Mouse (Mus musculus): ENCODE data around the gene Ociad1. TPM values are rescaled to one million over a fixed set of nuclear protein-coding genes. Genes with fewer than 3 reads are reported as not detected.

Gene Ociad1
- polyA plus RNA-seq, 1 experiment from 2014 or later: 160 TPM

GRCm38 (mm10) chr5:73338832-73339163 lies 46.2 kb downstream of the Ociad1 start:
- Histone ChIP-seq H3K4me2 (ENCODE audit: low read length) (peak overlapping the region; percentile 83), H3K4me3 (ENCODE audit: control insufficient read depth in 1 of 2, insufficient read depth in 1 of 2, low read depth in 1 of 2, low read length in 2 of 2) (peak overlapping the region; percentile 66 to 88), H3K36me3 (ENCODE audit: control insufficient read depth, insufficient read depth, low read length) (no peaks in the 10 kb centered on the region), H3K9ac (ENCODE audit: low read length) (peak overlapping the region; percentile 80), H3K9me3 (ENCODE audit: control insufficient read depth, low read length) (no peaks in the 10 kb centered on the region), H3K4me1 (ENCODE audit: control insufficient read depth in 2 of 2, insufficient read depth in 2 of 2, low read length in 2 of 2) (peaks cover 16 to 22% of the 10 kb centered on the region in 2 experiments), H3K27ac (replicated peaks in 1 of 2; ENCODE audit: control insufficient read depth in 1 of 2, insufficient read depth in 1 of 2, low read depth in 2 of 2, low read length in 2 of 2) (peak overlapping the region in 1 of 2 experiments; percentile 50; a peak in 1 of 4 replicates), H3K27me3 (ENCODE audit: control insufficient read depth, insufficient read depth, low read length) (no peaks in the 10 kb centered on the region)
- no peak for ATAC-seq (ENCODE audit: insufficient number of reproducible peaks, insufficient read depth, low FRiP score, low read depth)
- WGBS: 52% methylated on average over 14 of the region's 14 CpGs

DNA sequence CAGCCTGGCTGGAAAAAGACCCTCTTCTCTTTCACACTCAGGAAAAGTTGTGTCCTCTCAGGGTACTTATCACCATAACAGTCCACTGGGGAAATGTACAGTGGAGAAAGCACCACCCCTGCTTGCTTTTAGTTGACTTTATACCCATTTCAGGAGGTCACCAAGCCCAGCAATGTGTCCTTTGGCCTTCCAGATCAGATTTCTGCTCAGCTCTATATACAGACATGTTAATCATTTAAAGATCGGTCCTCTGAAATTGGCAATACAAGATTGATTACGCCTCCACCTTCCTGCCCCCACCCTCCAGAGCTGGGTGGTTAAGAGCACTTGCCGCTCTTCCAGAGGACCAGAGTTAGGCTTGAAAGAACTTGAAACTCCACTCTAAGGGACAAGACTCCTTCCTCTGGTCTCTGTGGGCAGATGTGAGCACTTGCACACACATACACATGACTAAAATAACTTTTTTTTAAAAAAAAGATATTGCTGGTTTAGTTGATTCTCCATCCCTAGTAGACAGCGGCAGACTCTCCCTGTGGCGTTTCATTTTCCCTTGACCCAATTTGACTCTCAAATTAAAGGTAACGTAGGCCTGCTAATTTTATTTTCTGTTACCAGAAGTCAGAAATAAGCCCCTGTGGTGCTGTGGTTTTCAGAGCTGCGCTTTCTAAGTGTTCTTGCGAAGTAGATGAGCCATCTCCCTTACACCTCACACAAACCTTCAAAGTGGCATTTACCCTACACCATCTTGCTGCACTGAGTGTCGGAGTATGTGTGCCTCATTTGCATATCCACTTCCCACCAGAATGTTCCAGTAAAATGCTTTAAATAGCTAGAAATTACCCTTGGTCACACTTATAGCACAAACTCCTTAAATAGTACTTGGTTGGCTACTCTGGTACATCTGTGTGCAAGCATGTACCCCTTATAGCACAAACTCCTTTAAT lies 47.5 kb downstream of the Ociad1 start:
- peaks cover 11 to 20% of the 10 kb centered on the region in 2 experiments for H3K4me1 ChIP-seq (ENCODE audit: control insufficient read depth in 2 of 2, insufficient read depth in 2 of 2, low read length in 2 of 2)

DNA sequence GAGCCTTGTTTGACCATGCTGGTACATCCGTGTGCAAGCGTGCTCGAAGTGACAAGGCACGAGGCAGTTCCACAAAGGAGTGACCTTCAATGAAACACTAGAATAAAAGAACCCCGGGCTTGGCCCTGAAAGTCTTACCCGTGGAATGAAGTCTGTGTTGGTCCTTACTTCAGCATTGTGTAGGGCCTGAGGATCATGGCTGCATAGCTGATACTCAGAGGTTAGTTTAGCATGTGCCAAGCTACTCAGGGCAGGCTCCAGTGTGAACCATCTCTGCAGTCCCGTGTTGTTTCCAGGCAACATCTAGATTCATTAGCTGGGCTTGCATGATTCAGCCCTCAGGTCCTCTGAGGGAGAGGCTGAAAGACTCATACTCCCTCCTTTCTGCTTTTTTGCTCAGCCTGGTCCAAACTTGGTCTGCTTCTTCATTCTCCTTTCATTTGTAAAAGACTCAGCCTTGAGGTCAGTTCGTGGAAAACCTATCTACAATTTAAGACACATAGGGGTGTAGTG lies 48.2 kb downstream of the Ociad1 start, which contains the start of gene Ociad2:
Gene Ociad2 (minus strand): TSS at position 306 of the 513 bp plus-strand sequence.
- H3K27me3 ChIP-seq (ENCODE audit: control insufficient read depth, insufficient read depth, low read length): no peaks in the 10 kb centered on the region
- no peak for ATAC-seq (ENCODE audit: insufficient number of reproducible peaks, insufficient read depth, low FRiP score, low read depth)
- H3K4me1 ChIP-seq (ENCODE audit: control insufficient read depth in 2 of 2, insufficient read depth in 2 of 2, low read length in 2 of 2): peaks cover 8 to 16% of the 10 kb centered on the region in 2 experiments
- H3K4me2 ChIP-seq (ENCODE audit: low read length): no peak within 1 kb of the TSS
- no peak within 1 kb of the TSS for H3K4me3 ChIP-seq (ENCODE audit: control insufficient read depth in 1 of 2, insufficient read depth in 1 of 2, low read depth in 1 of 2, low read length in 2 of 2)
- 82% methylated on average over 8 of the region's 8 CpGs for WGBS
- H3K9ac ChIP-seq (ENCODE audit: low read length): no peak within 1 kb of the TSS
- no peak within 1 kb of the TSS for H3K27ac ChIP-seq (replicated peaks in 1 of 2; ENCODE audit: control insufficient read depth in 1 of 2, insufficient read depth in 1 of 2, low read depth in 2 of 2, low read length in 2 of 2)
- no peaks in the 10 kb centered on the region for H3K9me3 ChIP-seq (ENCODE audit: control insufficient read depth, low read length)
- H3K36me3 ChIP-seq (ENCODE audit: control insufficient read depth, insufficient read depth, low read length): no peaks in the 10 kb centered on the region

More for the DNA sequence above, 47.5 kb downstream of the Ociad1 start:
- Histone ChIP-seq H3K4me2 (ENCODE audit: low read length) (no peak overlapping the region), H3K27me3 (ENCODE audit: control insufficient read depth, insufficient read depth, low read length) (no peaks in the 10 kb centered on the region), H3K36me3 (ENCODE audit: control insufficient read depth, insufficient read depth, low read length) (no peaks in the 10 kb centered on the region), H3K27ac (replicated peaks in 1 of 2; ENCODE audit: control insufficient read depth in 1 of 2, insufficient read depth in 1 of 2, low read depth in 2 of 2, low read length in 2 of 2) (no peak overlapping the region), H3K9me3 (ENCODE audit: control insufficient read depth, low read length) (no peaks in the 10 kb centered on the region), H3K4me3 (ENCODE audit: control insufficient read depth in 1 of 2, insufficient read depth in 1 of 2, low read depth in 1 of 2, low read length in 2 of 2) (no peak overlapping the region), H3K9ac (ENCODE audit: low read length) (no peak overlapping the region)
- no peak for ATAC-seq (ENCODE audit: insufficient number of reproducible peaks, insufficient read depth, low FRiP score, low read depth)
- WGBS: 90% methylated on average over 9 of the region's 9 CpGs

DNA sequence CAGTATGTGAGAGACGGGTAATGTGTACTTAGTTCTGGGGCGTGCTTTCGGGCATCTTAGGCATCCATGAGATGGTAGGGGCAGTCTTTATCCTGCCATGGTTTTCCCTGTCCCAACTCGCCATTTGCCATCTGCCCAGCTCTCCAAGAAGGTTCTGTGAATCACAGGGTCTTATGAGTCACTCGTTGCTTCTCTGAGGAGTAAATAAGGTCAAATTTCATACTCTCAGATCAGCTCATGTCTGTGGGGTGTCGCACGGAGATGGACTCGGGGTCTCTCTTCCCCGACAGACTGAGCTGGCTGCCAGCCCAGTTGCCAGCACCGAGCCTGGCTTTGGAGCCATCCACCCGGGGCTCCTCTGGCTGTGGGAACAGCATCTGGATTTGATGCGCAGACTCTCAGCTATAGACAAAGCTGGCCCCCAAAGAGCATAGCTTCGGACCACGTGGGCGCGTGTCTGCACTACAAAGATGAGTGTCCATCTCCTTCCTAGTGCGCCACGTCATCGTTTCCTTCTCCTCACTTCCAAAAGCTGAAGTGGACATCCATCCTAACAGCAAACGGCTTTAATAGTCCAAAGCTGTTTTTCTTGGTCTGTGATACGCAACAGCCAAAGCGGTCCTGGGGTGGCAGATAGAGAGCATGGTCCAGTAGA lies 50.2 kb downstream of the Ociad1 start:
- Histone ChIP-seq H3K9me3 (ENCODE audit: control insufficient read depth, low read length) (no peaks in the 10 kb centered on the region), H3K4me2 (ENCODE audit: low read length) (no peak overlapping the region), H3K36me3 (ENCODE audit: control insufficient read depth, insufficient read depth, low read length) (no peaks in the 10 kb centered on the region), H3K27ac (replicated peaks in 1 of 2; ENCODE audit: control insufficient read depth in 1 of 2, insufficient read depth in 1 of 2, low read depth in 2 of 2, low read length in 2 of 2) (no peak overlapping the region), H3K4me1 (ENCODE audit: control insufficient read depth in 2 of 2, insufficient read depth in 2 of 2, low read length in 2 of 2) (peaks cover 2 to 5% of the 10 kb centered on the region in 2 experiments; a peak in 1 of 4 replicates), H3K9ac (ENCODE audit: low read length) (no peak overlapping the region), H3K4me3 (ENCODE audit: control insufficient read depth in 1 of 2, insufficient read depth in 1 of 2, low read depth in 1 of 2, low read length in 2 of 2) (no peak overlapping the region), H3K27me3 (ENCODE audit: control insufficient read depth, insufficient read depth, low read length) (no peaks in the 10 kb centered on the region)
- WGBS: 82% methylated on average over 22 of the region's 22 CpGs
- ATAC-seq (ENCODE audit: insufficient number of reproducible peaks, insufficient read depth, low FRiP score, low read depth): no peak

DNA sequence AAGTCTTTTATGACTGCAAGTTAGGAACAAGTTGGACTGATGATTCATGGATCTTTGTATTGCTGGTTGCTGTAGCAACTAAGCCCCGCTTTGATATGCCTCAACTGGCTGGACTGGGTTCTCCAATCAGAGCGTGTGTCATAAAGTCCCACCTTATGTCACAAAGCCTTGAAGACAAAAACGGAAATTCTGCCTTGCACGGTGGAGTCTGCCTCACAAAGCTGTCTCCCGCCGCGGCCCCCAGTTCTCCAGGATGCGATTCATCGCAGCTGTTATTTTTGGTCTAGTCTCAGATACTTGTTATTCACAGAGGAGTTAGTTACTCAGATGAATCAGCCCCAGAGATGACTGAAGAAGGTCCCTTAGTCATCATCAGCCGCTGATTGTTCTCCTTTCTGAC lies 51.7 kb downstream of the Ociad1 start:
- 37% methylated on average over 10 of the region's 10 CpGs for WGBS
- H3K27me3 ChIP-seq (ENCODE audit: control insufficient read depth, insufficient read depth, low read length): no peaks in the 10 kb centered on the region
- H3K4me1 ChIP-seq (ENCODE audit: control insufficient read depth in 2 of 2, insufficient read depth in 2 of 2, low read length in 2 of 2): 0 out of 4 replicates have a peak, but pooled peaks cover 0 to 3% of the 10 kb centered on the region in 2 experiments
- H3K36me3 ChIP-seq (ENCODE audit: control insufficient read depth, insufficient read depth, low read length): no peaks in the 10 kb centered on the region
- H3K4me2 ChIP-seq (ENCODE audit: low read length): no peak overlapping the region
- H3K4me3 ChIP-seq (ENCODE audit: control insufficient read depth in 1 of 2, insufficient read depth in 1 of 2, low read depth in 1 of 2, low read length in 2 of 2): no peak overlapping the region
- no peak for ATAC-seq (ENCODE audit: insufficient number of reproducible peaks, insufficient read depth, low FRiP score, low read depth)
- no peak overlapping the region for H3K27ac ChIP-seq (replicated peaks in 1 of 2; ENCODE audit: control insufficient read depth in 1 of 2, insufficient read depth in 1 of 2, low read depth in 2 of 2, low read length in 2 of 2)
- H3K9me3 ChIP-seq (ENCODE audit: control insufficient read depth, low read length): no peaks in the 10 kb centered on the region
- H3K9ac ChIP-seq (ENCODE audit: low read length): no peak overlapping the region

DNA sequence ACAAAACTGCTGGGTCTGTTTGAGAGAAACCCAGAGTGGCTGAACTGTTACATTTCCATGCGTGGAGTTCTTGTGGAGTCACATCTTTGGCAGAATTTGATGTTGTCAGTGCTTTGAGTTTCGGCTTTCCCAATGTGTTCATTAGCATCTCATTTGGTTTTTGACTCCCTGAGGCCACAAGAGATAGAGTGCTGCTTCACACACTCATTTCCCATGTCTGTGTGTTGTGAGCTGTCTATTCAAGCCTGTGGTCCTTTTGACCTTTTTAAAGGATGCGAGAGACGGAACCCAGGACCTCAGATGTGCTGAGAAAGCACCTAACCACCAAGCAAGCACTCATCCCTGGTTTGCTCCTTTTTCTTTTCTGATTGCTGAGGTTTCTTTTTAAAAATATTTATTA lies 52.7 kb downstream of the Ociad1 start:
- ATAC-seq (ENCODE audit: insufficient number of reproducible peaks, insufficient read depth, low FRiP score, low read depth): no peak
- Histone ChIP-seq H3K9me3 (ENCODE audit: control insufficient read depth, low read length) (no peaks in the 10 kb centered on the region), H3K27ac (replicated peaks in 1 of 2; ENCODE audit: control insufficient read depth in 1 of 2, insufficient read depth in 1 of 2, low read depth in 2 of 2, low read length in 2 of 2) (no peak overlapping the region), H3K4me1 (ENCODE audit: control insufficient read depth in 2 of 2, insufficient read depth in 2 of 2, low read length in 2 of 2) (0 out of 4 replicates have a peak, but pooled peaks cover 0 to 3% of the 10 kb centered on the region in 2 experiments), H3K4me3 (ENCODE audit: control insufficient read depth in 1 of 2, insufficient read depth in 1 of 2, low read depth in 1 of 2, low read length in 2 of 2) (no peak overlapping the region), H3K27me3 (ENCODE audit: control insufficient read depth, insufficient read depth, low read length) (no peaks in the 10 kb centered on the region), H3K9ac (ENCODE audit: low read length) (no peak overlapping the region), H3K36me3 (ENCODE audit: control insufficient read depth, insufficient read depth, low read length) (no peaks in the 10 kb centered on the region), H3K4me2 (ENCODE audit: low read length) (no peak overlapping the region)
- WGBS: 85% methylated on average over 4 of the region's 4 CpGs

GRCm38 (mm10) chr5:73349514-73349913 lies 56.9 kb downstream of the Ociad1 start:
- H3K27ac ChIP-seq (replicated peaks in 1 of 2; ENCODE audit: control insufficient read depth in 1 of 2, insufficient read depth in 1 of 2, low read depth in 2 of 2, low read length in 2 of 2): no peak overlapping the region
- H3K4me2 ChIP-seq (ENCODE audit: low read length): no peak overlapping the region
- 64% methylated on average over 5 of the region's 5 CpGs for WGBS
- H3K27me3 ChIP-seq (ENCODE audit: control insufficient read depth, insufficient read depth, low read length): no peaks in the 10 kb centered on the region
- no peaks in the 10 kb centered on the region for H3K9me3 ChIP-seq (ENCODE audit: control insufficient read depth, low read length)
- no peak for ATAC-seq (ENCODE audit: insufficient number of reproducible peaks, insufficient read depth, low FRiP score, low read depth)
- no peak overlapping the region for H3K4me3 ChIP-seq (ENCODE audit: control insufficient read depth in 1 of 2, insufficient read depth in 1 of 2, low read depth in 1 of 2, low read length in 2 of 2)
- no peaks in the 10 kb centered on the region for H3K36me3 ChIP-seq (ENCODE audit: control insufficient read depth, insufficient read depth, low read length)
- peaks cover 5% of the 10 kb centered on the region in 2 experiments for H3K4me1 ChIP-seq (ENCODE audit: control insufficient read depth in 2 of 2, insufficient read depth in 2 of 2, low read length in 2 of 2)
- no peak overlapping the region for H3K9ac ChIP-seq (ENCODE audit: low read length)
